Mouse (Mus musculus) urinary bladder, postnatal 25 days (tissue): Measurements from ENCODE around the gene Scgb1b10.
"Not testable (repeated sequence)": the region's sequence is repeated elsewhere in the genome, so short reads cannot be mapped to it uniquely, and the experiment has no call there.

Experiments
- DNase-seq: peaks from one replicate; pipeline ENCODE4 v3.0.0; 2022; ENCODE audit warnings: low spot score

Gene Scgb1b10

GRCm38 (mm10) chr7:32100553-32100952, at the start of gene Scgb1b10:
Gene Scgb1b10, plus strand, starts transcription at chr7:32100853.
- not testable (repeated sequence) for DNase-seq
